Mouse (Mus musculus) lung, adult 2 months (tissue): ENCODE data around the gene Cdk14. TPM values are rescaled to one million over a fixed set of nuclear protein-coding genes. Genes with fewer than 3 reads are reported as not detected.

Experiments
- DNase-seq: peaks from one replicate; pipeline ENCODE4 v3.0.0; 2022
- H3K4me1 ChIP-seq: fragments of 200-500 bp; 2 replicates; pipeline ENCODE4 v1.6.1; 2011; ENCODE audit warnings: low read length; ENCODE audit not compliant: control insufficient read depth, insufficient read depth
- H3K4me3 ChIP-seq: fragments of 200-500 bp; replicated peaks from 2 replicates; pipeline ENCODE3; 2011; ENCODE audit warnings: low read depth, mild to moderate bottlenecking, control low read depth, low read length; ENCODE audit errors: extremely low read depth
- CTCF ChIP-seq: fragments of 200-500 bp; IDR thresholded peaks from 2 replicates; pipeline ENCODE4 v1.5.1; 2011; ENCODE audit warnings: mild to moderate bottlenecking, low read length, control low read depth; ENCODE audit not compliant: insufficient read depth
- POLR2A ChIP-seq: fragments of 200-500 bp; IDR thresholded peaks from 2 replicates; pipeline ENCODE4 v1.6.1; 2011; ENCODE audit warnings: low read depth, mild to moderate bottlenecking, control low read depth, low read length, borderline replicate concordance; ENCODE audit errors: extremely low read depth
- WGBS: fragments of 180-500 bp; shearing (Covaris S2); methylation state at CpG from one replicate; pipeline ENCODE4 v1.1.7; 2018; 5-methylcytosine and 5-hydroxymethylcytosine counted together
- polyA plus RNA-seq: library from polyadenylated mRNA; depleted of rRNA; stranded (reverse); fragments of >200 nt; gene quantifications from 2 replicates; pipeline ENCODE4 v1.2.3, GENCODE M21; 2012

Gene Cdk14
- polyA plus RNA-seq, 1 experiment = 19.0 TPM

DNA sequence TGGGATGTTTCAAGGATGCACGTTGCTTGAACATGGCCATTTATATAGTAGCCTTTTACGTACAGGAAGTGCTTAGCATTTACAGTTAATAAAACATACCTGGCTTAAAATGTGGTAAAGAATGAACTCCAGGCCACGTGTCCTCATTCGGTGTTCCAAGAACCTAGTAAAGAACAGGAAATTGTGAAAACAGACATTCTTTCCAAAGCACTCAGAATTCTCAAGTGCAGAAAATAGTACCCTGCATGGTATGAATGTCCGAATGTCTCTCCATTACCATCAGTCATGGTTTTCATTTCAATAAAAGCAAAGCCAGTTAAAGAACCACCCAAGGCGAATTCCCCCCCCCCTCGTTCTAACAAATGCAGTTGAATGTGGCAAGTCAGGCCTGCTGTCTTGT lies 470.7 kb downstream of the Cdk14 start:
- DNase-seq = no peak
- no peak for TF ChIP-seq CTCF
- no peak for TF ChIP-seq POLR2A
- Histone ChIP-seq H3K4me3 (no peak overlapping the region), H3K4me1 (peaks cover 7% of the 10 kb centered on the region)
- 50% methylated on average over 7 of the region's 7 CpGs for WGBS

DNA sequence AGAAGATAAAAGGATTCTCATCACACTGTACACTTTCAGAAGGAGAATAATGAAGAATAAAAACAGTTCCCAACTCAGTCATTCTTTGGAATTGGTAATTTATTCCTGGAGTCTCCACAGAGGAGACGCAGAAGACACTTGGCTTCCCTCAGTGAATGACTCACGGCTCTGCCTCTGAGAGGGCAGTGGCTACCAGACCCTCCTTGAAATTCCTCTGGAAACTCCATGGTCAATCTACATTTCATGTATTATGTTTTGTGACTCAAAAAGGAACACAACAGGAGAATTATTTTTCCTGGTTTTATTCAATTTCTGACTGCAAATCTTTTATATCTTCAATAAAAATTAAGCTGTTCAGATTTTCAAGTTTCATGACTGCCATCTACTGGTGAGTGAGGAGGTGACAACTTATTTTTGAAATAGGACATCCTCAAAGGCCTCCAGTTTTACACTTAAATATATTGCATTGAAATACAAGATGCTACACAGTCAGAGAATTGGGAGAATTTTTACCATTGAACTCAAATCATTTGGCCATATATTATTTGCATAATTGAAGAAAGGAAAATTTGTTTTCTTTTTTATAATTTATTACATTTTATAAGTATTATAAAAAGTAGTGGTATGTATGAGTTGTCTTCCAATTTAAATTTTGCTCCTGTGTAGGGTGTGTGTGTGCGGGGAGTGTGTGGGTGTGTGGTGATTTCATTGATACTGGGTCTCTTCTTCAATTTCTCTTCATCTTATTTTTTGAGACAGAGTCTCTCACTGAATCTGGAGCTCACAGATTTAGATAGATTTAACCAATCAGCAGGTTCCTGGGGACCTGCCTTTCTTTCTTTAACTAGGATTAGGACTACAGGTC lies 471.8 kb downstream of the Cdk14 start:
- Histone ChIP-seq H3K4me3 (no peak overlapping the region), H3K4me1 (peaks cover 7% of the 10 kb centered on the region)
- TF ChIP-seq CTCF = peak; percentile 36; the same call in 1 of the 2 replicates
- TF ChIP-seq POLR2A = no peak
- no peak for DNase-seq
- 55% methylated on average over 3 of the region's 3 CpGs for WGBS

GRCm38 (mm10) chr5:4935131-4935530 lies 485.0 kb downstream of the Cdk14 start:
- no peak for DNase-seq
- no peak for TF ChIP-seq POLR2A
- TF ChIP-seq CTCF = no peak
- Histone ChIP-seq H3K4me3 (no peak overlapping the region), H3K4me1 (no peaks in the 10 kb centered on the region)
- 50% methylated on average over 1 of the region's 1 CpGs for WGBS

- TF ChIP-seq CTCF (no peak), POLR2A (no peak)
- Histone ChIP-seq H3K4me1 (no peaks in the 10 kb centered on the region), H3K4me3 (no peak overlapping the region)
- DNase-seq = no peak
- 86% methylated on average over 6 of the region's 6 CpGs for WGBS
Measured at GRCm38 (mm10) chr5:4934491-4934890, 485.6 kb downstream of the Cdk14 start.

- TF ChIP-seq POLR2A (no peak), CTCF (no peak)
- 58% methylated on average over 8 of the region's 8 CpGs for WGBS
- Histone ChIP-seq H3K4me3 (no peak overlapping the region), H3K4me1 (no peaks in the 10 kb centered on the region)
- no peak for DNase-seq
Measured at GRCm38 (mm10) chr5:4931539-4932143, 488.5 kb downstream of the Cdk14 start.

GRCm38 (mm10) chr5:4929628-4930027 lies 490.5 kb downstream of the Cdk14 start:
- no peak overlapping the region for H3K4me3 ChIP-seq
- TF ChIP-seq CTCF (no peak), POLR2A (no peak)
- H3K4me1 ChIP-seq = no peaks in the 10 kb centered on the region
- no peak for DNase-seq
- 80% methylated on average over 3 of the region's 3 CpGs for WGBS

DNA sequence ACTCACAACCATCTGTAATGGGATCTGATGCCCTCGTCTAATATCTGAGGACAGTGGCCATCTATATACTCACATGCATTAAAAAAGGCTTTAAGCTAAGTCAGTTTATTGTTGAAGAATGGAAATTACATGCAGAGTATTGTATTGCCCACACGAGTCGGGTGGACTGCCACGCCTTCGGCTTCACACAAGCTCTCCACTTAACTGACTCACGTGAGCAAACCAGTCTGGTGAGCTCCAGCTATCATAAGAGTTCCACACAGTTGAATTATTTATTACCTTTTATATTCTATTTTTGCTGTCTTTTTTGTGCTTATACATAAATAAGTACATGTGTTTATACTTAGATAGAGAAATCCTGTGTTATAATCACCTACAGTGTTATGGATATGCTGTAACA lies 495.2 kb downstream of the Cdk14 start:
- Histone ChIP-seq H3K4me3 (no peak overlapping the region), H3K4me1 (no peaks in the 10 kb centered on the region)
- 70% methylated on average over 6 of the region's 6 CpGs for WGBS
- DNase-seq = peak; percentile 34
- TF ChIP-seq POLR2A = no peak
- TF ChIP-seq CTCF = no peak

GRCm38 (mm10) chr5:4918376-4918775 lies 501.7 kb downstream of the Cdk14 start:
- Histone ChIP-seq H3K4me1 (no peaks in the 10 kb centered on the region), H3K4me3 (no peak overlapping the region)
- peak; percentile 82 for TF ChIP-seq CTCF
- no peak for TF ChIP-seq POLR2A
- peak; percentile 43 for DNase-seq
- WGBS = 6% methylated on average over 6 of the region's 6 CpGs

DNA sequence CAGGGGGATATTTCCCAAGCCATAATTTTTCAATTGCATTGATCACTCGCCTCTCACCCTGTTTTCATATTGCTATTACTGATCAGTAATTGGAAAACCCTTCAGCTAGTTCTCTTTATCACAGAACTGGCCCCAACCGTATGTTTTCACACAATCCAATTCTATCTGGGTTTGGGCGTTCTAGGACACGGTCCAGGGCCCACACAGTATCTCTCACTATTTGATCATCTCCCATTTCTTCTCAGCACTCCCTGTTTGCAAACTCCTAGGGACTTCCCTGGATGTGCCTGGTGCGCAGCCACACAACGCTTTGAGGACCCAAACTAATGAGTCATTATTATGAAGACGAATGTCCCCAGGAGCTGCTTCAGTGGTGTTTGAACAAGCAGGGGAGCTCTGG lies 502.4 kb downstream of the Cdk14 start:
- WGBS = 84% methylated on average over 7 of the region's 7 CpGs
- H3K4me3 ChIP-seq = no peak overlapping the region
- DNase-seq = no peak
- TF ChIP-seq CTCF (no peak), POLR2A (no peak)
- H3K4me1 ChIP-seq = no peaks in the 10 kb centered on the region

GRCm38 (mm10) chr5:4917274-4917673 lies 502.8 kb downstream of the Cdk14 start:
- no peak for DNase-seq
- TF ChIP-seq POLR2A (no peak), CTCF (no peak)
- 59% methylated on average over 4 of the region's 4 CpGs for WGBS

More at GRCm38 (mm10) chr5:4917274-4917673, 502.8 kb downstream of the Cdk14 start:
- no peaks in the 10 kb centered on the region for H3K4me1 ChIP-seq
- no peak overlapping the region for H3K4me3 ChIP-seq
